Mouse (Mus musculus) limb, embryonic 14.5 days (tissue): ENCODE measurements at regions not wholly inside any gene's neighbourhood (a gene's known extent, or its start where the extent isn't known, plus 50 kb on each side); places are given as distances from the start of the nearest gene placed in this dataset.
A peak's percentile ranks its signal among the peaks of the same experiment; 100 is the strongest.

Experiments
- ATAC-seq: fragments of 200-750 bp; cut with Nextera tagmentation; 2 replicates; pipeline ENCODE4 v1.8.0; 2017; ENCODE audit warnings: low read depth, moderate number of reproducible peaks, moderate TSS enrichment; ENCODE audit not compliant: low FRiP score
- DNase-seq: peaks from one replicate; pipeline ENCODE4 v3.0.0-alpha.2; 2015; ENCODE audit warnings: low spot score
- H3K27ac ChIP-seq: fragments of 300-500 bp; sonication (generic); replicated peaks from 2 replicates; pipeline ENCODE4 v1.5.1; 2014; ENCODE audit warnings: low read depth, mild to moderate bottlenecking, low read length, moderate library complexity, mixed read lengths
- H3K27me3 ChIP-seq: fragments of 300-500 bp; sonication (generic); 2 replicates; pipeline ENCODE4 v1.6.1; 2014; ENCODE audit warnings: low read length, mixed read lengths; ENCODE audit not compliant: control insufficient read depth, insufficient read depth
- H3K36me3 ChIP-seq: fragments of 300-500 bp; sonication (generic); 2 replicates; pipeline ENCODE4 v1.6.1; 2014; ENCODE audit warnings: mild to moderate bottlenecking, low read length, moderate library complexity, mixed read lengths; ENCODE audit not compliant: control insufficient read depth, insufficient read depth
- H3K4me1 ChIP-seq: fragments of 300-500 bp; sonication (generic); 2 replicates; pipeline ENCODE4 v1.6.1; 2014; ENCODE audit warnings: antibody characterized with exemption, low read length, mixed read lengths; ENCODE audit not compliant: control insufficient read depth, insufficient read depth
- H3K4me2 ChIP-seq: fragments of 300-500 bp; sonication (generic); replicated peaks from 2 replicates; pipeline ENCODE4 v1.6.1; 2014; ENCODE audit warnings: low read depth, mild to moderate bottlenecking, low read length, moderate library complexity; ENCODE audit not compliant: severe bottlenecking
- H3K4me3 ChIP-seq: fragments of 300-500 bp; sonication (generic); replicated peaks from 2 replicates; pipeline ENCODE4 v1.5.1; 2014; ENCODE audit warnings: low read length
- H3K9ac ChIP-seq: fragments of 300-500 bp; sonication (generic); 2 replicates; pipeline ENCODE4 v1.6.1; 2014; ENCODE audit warnings: mild to moderate bottlenecking, low read depth, low read length, moderate library complexity; ENCODE audit not compliant: severe bottlenecking
- H3K9me3 ChIP-seq: fragments of 300-500 bp; sonication (generic); 2 replicates; pipeline ENCODE4 v1.6.1; 2016; ENCODE audit warnings: low read length; ENCODE audit not compliant: control insufficient read depth
- POLR2A ChIP-seq: fragments of 200-500 bp; IDR thresholded peaks from 2 replicates; pipeline ENCODE4 v1.8.0; 2012; ENCODE audit warnings: inconsistent platforms, mild to moderate bottlenecking, moderate library complexity, borderline replicate concordance; ENCODE audit not compliant: insufficient read depth, insufficient read length; ENCODE audit errors: extremely low read depth
- WGBS: fragments of 180-500 bp; shearing (Covaris S2); extraction: QIAGEN DNeasy Blood & Tissue Kit; methylation state at CpG from one replicate; pipeline ENCODE4 v1.1.7; 2014; 5-methylcytosine and 5-hydroxymethylcytosine counted together

- H3K4me3 ChIP-seq, result no peak overlapping the region
- H3K36me3 ChIP-seq, result no peaks in the 10 kb centered on the region
- H3K27me3 ChIP-seq, result no peaks in the 10 kb centered on the region
- ATAC-seq (no peak), DNase-seq (no peak)
- WGBS, result 88% methylated on average over 5 of the region's 5 CpGs
- no peak for TF ChIP-seq POLR2A
- no peak overlapping the region for H3K9ac ChIP-seq
- peaks cover 19% of the 10 kb centered on the region for H3K4me1 ChIP-seq
- H3K9me3 ChIP-seq, result no peaks in the 10 kb centered on the region
- H3K4me2 ChIP-seq, result no peak overlapping the region
- no peak overlapping the region for H3K27ac ChIP-seq
Observed at GRCm38 (mm10) chr13:34818211-34818610, 56.9 kb upstream of the Prpf4b start.

GRCm38 (mm10) chr13:34820423-34820822 is 54.7 kb upstream of the Prpf4b start:
- no peaks in the 10 kb centered on the region for H3K9me3 ChIP-seq
- DNase-seq (peak; percentile 83), ATAC-seq (peak; percentile 77)
- H3K4me1 ChIP-seq, result peaks cover 8% of the 10 kb centered on the region; the same call in 1 of the 2 replicates
- no peak overlapping the region for H3K4me3 ChIP-seq
- no peaks in the 10 kb centered on the region for H3K36me3 ChIP-seq
- 47% methylated on average over 4 of the region's 4 CpGs for WGBS
- no peak overlapping the region for H3K27ac ChIP-seq
- H3K27me3 ChIP-seq, result no peaks in the 10 kb centered on the region
- no peak for TF ChIP-seq POLR2A
- no peak overlapping the region for H3K4me2 ChIP-seq
- H3K9ac ChIP-seq, result no peak overlapping the region

GRCm38 (mm10) chr13:34821946-34822345 is 53.2 kb upstream of the Prpf4b start:
- DNase-seq (no peak), ATAC-seq (no peak)
- peaks cover 8% of the 10 kb centered on the region; the same call in 1 of the 2 replicates for H3K4me1 ChIP-seq
- no peak overlapping the region for H3K27ac ChIP-seq
- no peak overlapping the region for H3K4me3 ChIP-seq
- H3K36me3 ChIP-seq, result no peaks in the 10 kb centered on the region
- H3K27me3 ChIP-seq, result no peaks in the 10 kb centered on the region
- H3K9ac ChIP-seq, result no peak overlapping the region
- H3K9me3 ChIP-seq, result no peaks in the 10 kb centered on the region
- no peak overlapping the region for H3K4me2 ChIP-seq
- no peak for TF ChIP-seq POLR2A
- WGBS, result 88% methylated on average over 3 of the region's 3 CpGs

GRCm38 (mm10) chr13:34824157-34824556 is 50.9 kb upstream of the Prpf4b start:
- no peak for ATAC-seq
- Histone ChIP-seq H3K4me1 (peaks cover 8% of the 10 kb centered on the region; the same call in 1 of the 2 replicates), H3K27me3 (no peaks in the 10 kb centered on the region), H3K4me3 (no peak overlapping the region), H3K27ac (no peak overlapping the region), H3K9ac (no peak overlapping the region), H3K4me2 (no peak overlapping the region), H3K36me3 (no peaks in the 10 kb centered on the region), H3K9me3 (no peaks in the 10 kb centered on the region)
- no peak for DNase-seq
- WGBS, result 81% methylated on average over 1 of the region's 1 CpGs
- TF ChIP-seq POLR2A, result no peak
